Mouse (Mus musculus) embryonic stem cell, embryonic (primary cell): ENCODE data around the gene Dohh.

Experiments used
- CTCF ChIA-PET, 4 experiments: fragments of 300-600 bp in 2 of 4; fragments of 350-600 bp in 2 of 4; sonication (Branson Sonifier 250); formaldehyde crosslinking; loops; one replicate each; lab custom pipeline; 2022; ENCODE audit warnings: inconsistent platforms in 2 of 4; lab: Charles Lee
- POLR2A ChIA-PET, 4 experiments: fragments of 300-600 bp in 2 of 4; fragments of 350-600 bp in 2 of 4; sonication (Branson Sonifier 250); formaldehyde crosslinking; loops; one replicate each; lab custom pipeline; 2022; ENCODE audit warnings: antibody characterized with exemption in 4 of 4, inconsistent platforms in 1 of 4; lab: Charles Lee

Gene Dohh

GRCm38 (mm10) chr10:81351678-81352291 lies 32.4 kb upstream of the Dohh start:
- ChIA-PET POLR2A (interaction anchor here in 3 of 4 experiments (0.6 to 4.0 kb wide), 16 partner anchors 10 to 954 kb away, joined by 3 to 17 read pairs (median 4); partner anchors contain the start of genes Cactin (in 2 of the 3), Pip5k1c (in 2 of the 3), 4930404N11Rik (in 1 of the 3) and Fzr1 (in 1 of the 3)), CTCF (interaction anchor here in 3 of 4 experiments (0.8 to 2.4 kb wide), 11 partner anchors 9 to 63 kb away, joined by 3 to 25 read pairs (median 6); partner anchors contain the start of genes Pip5k1c (in 2 of the 3), Cactin (in 1 of the 3), Gipc3 (in 1 of the 3) and Tjp3 (in 1 of the 3))

- CTCF ChIA-PET = interaction anchor here (0.6 to 1.6 kb wide), 17 partner anchors 9 to 1213 kb away, joined by 3 to 10 read pairs (median 3); partner anchors contain the start of genes Pip5k1c (in 2 of the 4) and Gipc3 (in 1 of the 4)
- POLR2A ChIA-PET = interaction anchor here (0.5 to 4.0 kb wide), 57 partner anchors 8 to 752 kb away, joined by 3 to 17 read pairs (median 4); partner anchors contain the start of genes 4930404N11Rik (in 4 of the 4), Apba3 (in 2 of the 4), Cactin (in 2 of the 4) and Dohh (in 2 of the 4)
Observed at GRCm38 (mm10) chr10:81354738-81355477, 29.3 kb upstream of the Dohh start.

GRCm38 (mm10) chr10:81355533-81355932 lies 28.7 kb upstream of the Dohh start:
- ChIA-PET POLR2A (interaction anchor here (0.6 to 4.0 kb wide), 32 partner anchors 9 to 423 kb away, joined by 3 to 17 read pairs (median 5); partner anchors contain the start of genes 4930404N11Rik (in 4 of the 4), Cactin (in 2 of the 4), Fzr1 (in 2 of the 4) and Apba3 (in 1 of the 4)), CTCF (interaction anchor here in 3 of 4 experiments (1.0 to 1.6 kb wide), 5 partner anchors 9 to 95 kb away, joined by 3 to 9 read pairs (median 5); partner anchors contain the start of gene Pip5k1c (in 2 of the 3))

- ChIA-PET CTCF (interaction anchor here in 3 of 4 experiments (0.6 to 1.2 kb wide), 7 partner anchors 10 to 1862 kb away, joined by 3 to 5 read pairs (median 3); no protein-coding TSS in a partner anchor), POLR2A (interaction anchor here in 3 of 4 experiments (0.6 to 2.2 kb wide), 14 partner anchors 9 to 427 kb away, joined by 3 to 11 read pairs (median 4); partner anchors contain the start of genes 4930404N11Rik (in 2 of the 3), Cactin (in 1 of the 3), Fzr1 (in 1 of the 3) and Gadd45b (in 1 of the 3))
Observed at GRCm38 (mm10) chr10:81356352-81356990, 27.8 kb upstream of the Dohh start.

GRCm38 (mm10) chr10:81356991-81357844 lies 27.0 kb upstream of the Dohh start, which contains the start of gene Mfsd12:
Gene Mfsd12 (plus strand): TSS chr10:81357491.
- POLR2A ChIA-PET = interaction anchor here in 3 of 4 experiments (0.8 to 2.2 kb wide), 13 partner anchors 8 to 427 kb away, joined by 3 to 11 read pairs (median 5); partner anchors contain the start of genes 4930404N11Rik (in 2 of the 3), Cactin (in 1 of the 3), Fzr1 (in 1 of the 3) and Gadd45b (in 1 of the 3)
- CTCF ChIA-PET = interaction anchor here in 3 of 4 experiments (0.5 to 1.2 kb wide), 8 partner anchors 9 to 1861 kb away, joined by 3 to 5 read pairs (median 3); no protein-coding TSS in a partner anchor

GRCm38 (mm10) chr10:81358209-81358608 lies 26.0 kb upstream of the Dohh start:
- CTCF ChIA-PET = interaction anchor here in 2 of 4 experiments (0.7 to 1.3 kb wide), 3 partner anchors 12 to 166 kb away, joined by 3 to 5 read pairs (median 3); partner anchors contain the start of gene Pip5k1c (in 1 of the 2)
- POLR2A ChIA-PET = interaction anchor here in 2 of 4 experiments (0.6 to 5.1 kb wide), 7 partner anchors 8 to 41 kb away, joined by 3 to 31 read pairs (median 5); partner anchors contain the start of genes Fzr1 (in 2 of the 2), 4930404N11Rik (in 1 of the 2) and Cactin (in 1 of the 2)

- POLR2A ChIA-PET = interaction anchor here in 2 of 4 experiments (0.5 to 5.1 kb wide), 5 partner anchors 13 to 1655 kb away, joined by 3 to 31 read pairs (median 3); partner anchors contain the start of genes Cactin (in 1 of the 2) and Fzr1 (in 1 of the 2)
- CTCF ChIA-PET = interaction anchor here in 2 of 4 experiments (0.6 to 1.3 kb wide), 4 partner anchors 12 to 373 kb away, joined by 3 to 5 read pairs (median 3); partner anchors contain the start of gene Pip5k1c (in 1 of the 2)
Observed at GRCm38 (mm10) chr10:81358841-81359240, 25.4 kb upstream of the Dohh start.

GRCm38 (mm10) chr10:81360721-81361120 lies 23.5 kb upstream of the Dohh start:
- ChIA-PET POLR2A (interaction anchor here in 3 of 4 experiments (0.6 to 5.5 kb wide), 24 partner anchors 9 to 1193 kb away, joined by 3 to 35 read pairs (median 4); partner anchors contain the start of genes Dohh (in 2 of the 3), Fzr1 (in 2 of the 3), Gm48551 (in 2 of the 3) and Pip5k1c (in 2 of the 3)), CTCF (interaction anchor here in 2 of 4 experiments (0.7 to 2.2 kb wide), 10 partner anchors 10 to 71 kb away, joined by 3 to 13 read pairs (median 4); partner anchors contain the start of genes Fzr1 (in 2 of the 2), Hmg20b (in 2 of the 2), Gipc3 (in 1 of the 2) and Pip5k1c (in 1 of the 2))

GRCm38 (mm10) chr10:81362336-81362949 lies 21.8 kb upstream of the Dohh start:
- ChIA-PET CTCF (interaction anchor here in 3 of 4 experiments (0.6 to 1.5 kb wide), 12 partner anchors 12 to 801 kb away, joined by 3 to 12 read pairs (median 3); partner anchors contain the start of genes Hmg20b (in 1 of the 3) and Pip5k1c (in 1 of the 3)), POLR2A (interaction anchor here in 3 of 4 experiments (0.6 to 5.5 kb wide), 20 partner anchors 8 to 96 kb away, joined by 3 to 35 read pairs (median 4); partner anchors contain the start of genes Fzr1 (in 2 of the 3), Apba3 (in 1 of the 3), Cactin (in 1 of the 3) and Dohh (in 1 of the 3))

- ChIA-PET POLR2A (interaction anchor here in 3 of 4 experiments (0.5 to 8.1 kb wide), 31 partner anchors 8 to 1484 kb away, joined by 3 to 87 read pairs (median 4); partner anchors contain the start of genes Fzr1 (in 3 of the 3), Pip5k1c (in 1 of the 3) and Zfr2 (in 1 of the 3)), CTCF (interaction anchor here (0.6 to 1.6 kb wide), 10 partner anchors 15 to 917 kb away, joined by 3 to 5 read pairs (median 3); partner anchors contain the start of gene Pip5k1c (in 1 of the 4))
Observed at GRCm38 (mm10) chr10:81363436-81364346, 20.5 kb upstream of the Dohh start.

- CTCF ChIA-PET = interaction anchor here in 3 of 4 experiments (0.7 to 1.6 kb wide), 5 partner anchors 14 to 178 kb away, joined by 3 to 5 read pairs (median 3); partner anchors contain the start of gene Pip5k1c (in 1 of the 3)
- POLR2A ChIA-PET = interaction anchor here in 3 of 4 experiments (0.6 to 8.1 kb wide), 23 partner anchors 9 to 416 kb away, joined by 3 to 87 read pairs (median 4); partner anchors contain the start of genes Fzr1 (in 2 of the 3), Pip5k1c (in 1 of the 3) and Tbxa2r (in 1 of the 3)
Observed at GRCm38 (mm10) chr10:81364666-81365065, 19.6 kb upstream of the Dohh start.

- ChIA-PET POLR2A (interaction anchor here (0.9 to 8.1 kb wide), 30 partner anchors 8 to 180 kb away, joined by 3 to 87 read pairs (median 6); partner anchors contain the start of genes Dohh (in 3 of the 4), Gm48551 (in 3 of the 4), Fzr1 (in 2 of the 4) and Mfsd12 (in 2 of the 4)), CTCF (interaction anchor here in 1 of 4 experiments (1.0 to 1.7 kb wide), 4 partner anchors 14 to 85 kb away, joined by 3 to 8 read pairs (median 3); partner anchors contain the start of gene Pip5k1c)
Observed at GRCm38 (mm10) chr10:81365073-81365472, 19.2 kb upstream of the Dohh start.
